Mouse (Mus musculus) layer of hippocampus, adult 8-10 months (tissue): ENCODE data around the gene Kidins220. TPM values are rescaled to one million over a fixed set of nuclear protein-coding genes. Genes with fewer than 3 reads are reported as not detected.

Source experiments
- DNase-seq, 2 experiments: peaks; one replicate each; pipeline ENCODE4 v3.0.0; 2022; ENCODE audit warnings: low spot score in 2 of 2
- total RNA-seq, 4 experiments: library from RNA; stranded (reverse); gene quantifications; 2 replicates each; pipeline ENCODE4 v1.2.4; 2022

Gene Kidins220
- total RNA-seq, 4 experiments from 2014 or later: 331 to 351 (median 339) TPM

DNA sequence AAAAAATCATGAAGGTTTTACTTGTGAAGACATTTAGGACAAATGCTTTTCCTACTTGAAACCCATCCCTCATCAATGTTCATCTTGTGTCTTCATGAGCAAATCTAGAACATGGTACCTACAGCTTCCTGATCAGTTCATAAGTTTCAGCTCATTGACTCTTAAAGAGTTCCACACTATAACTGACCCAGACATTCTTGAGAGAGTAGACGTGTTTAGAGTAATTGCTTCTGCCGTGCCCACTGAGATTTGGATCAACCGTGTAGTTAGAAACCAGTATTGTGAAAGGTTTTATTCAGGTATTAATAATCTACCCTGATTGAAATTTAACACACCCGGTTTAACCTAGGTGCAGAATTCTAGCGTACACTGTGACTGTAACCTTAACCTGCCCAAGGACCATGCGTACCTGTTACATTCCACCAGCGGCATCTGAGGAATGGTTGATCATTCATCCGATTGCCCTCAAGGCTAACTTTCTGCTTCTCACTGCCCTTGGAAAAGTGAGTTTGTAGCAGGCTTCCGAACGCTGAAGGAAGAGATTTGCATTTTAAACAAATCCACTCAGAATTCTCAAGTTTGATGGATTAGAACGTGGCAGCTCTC lies 12.3 kb upstream of the Kidins220 start:
- no peak for DNase-seq

- peak; percentile 40 to 46 for DNase-seq
Measured at GRCm38 (mm10) chr12:24963393-24964022, 11.2 kb upstream of the Kidins220 start.

GRCm38 (mm10) chr12:24965406-24965805 lies 9.3 kb upstream of the Kidins220 start:
- DNase-seq: peak; percentile 42 to 48

DNA sequence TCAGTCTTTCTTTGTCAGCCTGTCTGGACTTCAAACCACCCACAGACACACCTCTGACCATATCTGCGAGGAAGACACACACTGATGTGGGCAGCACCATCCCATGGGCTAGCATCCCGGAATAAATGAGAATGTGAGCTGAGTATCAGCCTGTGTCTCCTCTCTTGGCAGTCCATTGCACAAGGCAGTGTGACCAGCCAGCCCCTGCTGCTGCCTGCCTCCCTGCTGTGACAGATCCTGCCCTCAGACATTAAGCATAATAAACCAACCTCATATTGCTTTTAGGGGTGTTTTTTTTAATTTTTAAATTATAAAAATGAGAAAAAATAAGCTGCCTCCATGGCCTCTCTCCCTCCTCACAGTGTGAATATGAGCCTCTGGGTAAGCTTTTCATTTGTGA lies 8.7 kb upstream of the Kidins220 start:
- DNase-seq: no peak

GRCm38 (mm10) chr12:24971490-24972200 lies 3.1 kb upstream of the Kidins220 start:
- DNase-seq: no peak

DNA sequence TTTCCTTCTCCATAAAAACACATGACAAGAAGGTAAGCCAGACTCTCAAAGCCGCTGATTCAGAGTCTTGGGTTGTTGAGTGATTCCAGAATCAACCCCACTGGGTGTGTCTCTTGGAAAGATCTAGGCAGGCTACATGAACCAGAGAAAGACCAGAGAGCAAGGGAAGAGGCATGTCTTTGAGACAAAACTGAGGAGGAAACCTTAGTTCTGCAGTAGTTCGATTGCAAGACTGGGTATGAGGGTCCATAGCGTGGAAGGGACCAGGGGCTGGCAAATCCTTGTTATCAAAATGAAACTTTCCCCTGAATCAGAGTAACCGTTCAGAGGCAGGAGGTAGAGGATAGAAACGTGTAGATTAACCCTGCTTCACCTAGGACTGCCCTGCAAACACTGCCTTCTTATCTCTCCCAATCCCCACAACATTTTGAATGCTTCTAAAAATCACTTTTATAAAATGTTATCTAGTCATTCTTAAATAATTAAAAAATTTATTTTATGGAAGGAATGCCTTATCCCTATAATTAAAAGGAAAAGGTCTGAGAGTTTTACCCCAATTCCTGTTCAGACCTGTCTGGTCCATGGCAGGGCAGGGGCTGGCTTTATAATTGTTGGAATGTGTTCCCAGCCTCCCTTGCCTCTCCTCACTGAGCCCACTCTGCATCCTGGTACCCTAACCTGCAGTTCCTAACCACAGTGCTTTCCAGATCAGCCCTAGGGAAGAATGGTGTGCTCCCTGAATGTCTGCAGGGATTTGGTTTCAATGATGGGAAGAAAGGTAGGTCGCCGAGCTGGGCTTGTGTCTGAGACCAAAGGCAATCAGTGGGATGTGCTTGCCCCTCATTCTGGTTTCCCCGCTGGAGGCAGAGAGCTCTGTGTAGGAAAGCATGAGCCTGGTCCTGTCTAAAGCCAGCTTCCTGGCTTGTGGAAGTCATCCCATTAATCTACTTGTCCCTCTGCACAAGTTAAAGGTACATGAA lies 2.1 kb upstream of the Kidins220 start:
- DNase-seq: no peak

GRCm38 (mm10) chr12:24973586-24973985 lies 1.1 kb upstream of the Kidins220 start:
- no peak for DNase-seq

DNA sequence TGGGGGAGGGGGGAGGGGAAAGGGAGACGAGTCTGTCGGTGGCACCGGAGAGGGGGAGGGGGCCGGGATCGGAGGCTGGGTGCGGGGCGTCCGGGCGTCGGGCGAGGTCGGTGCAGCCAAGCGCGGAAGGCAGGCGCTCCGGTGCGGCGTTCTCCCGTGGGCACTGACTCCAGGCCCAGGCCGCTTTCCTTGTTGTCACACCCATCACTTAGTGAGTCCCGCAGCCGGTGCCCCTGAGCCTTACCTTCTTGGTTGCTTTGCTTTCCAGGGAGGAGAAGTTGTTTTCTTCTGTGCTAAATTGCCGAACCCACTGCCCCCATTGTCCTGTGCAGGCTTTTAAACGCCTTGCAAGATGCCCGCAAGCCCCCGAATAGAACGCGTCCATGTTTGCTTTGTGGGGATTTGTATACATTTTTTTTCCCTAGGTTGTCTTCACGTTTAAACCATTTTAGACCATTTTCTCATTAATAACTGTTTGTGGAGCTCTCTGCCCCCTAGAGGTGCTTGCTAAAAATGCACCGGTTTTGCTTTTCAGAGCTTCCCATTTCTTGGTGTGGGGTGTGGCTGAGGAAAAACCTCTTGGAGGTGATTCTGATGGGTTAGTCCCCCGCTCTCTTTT lies 499 bp downstream of the Kidins220 start:
- peak; percentile 61 to 76 for DNase-seq

GRCm38 (mm10) chr12:24985226-24985625 lies 10.5 kb downstream of the Kidins220 start:
- DNase-seq: no peak

DNA sequence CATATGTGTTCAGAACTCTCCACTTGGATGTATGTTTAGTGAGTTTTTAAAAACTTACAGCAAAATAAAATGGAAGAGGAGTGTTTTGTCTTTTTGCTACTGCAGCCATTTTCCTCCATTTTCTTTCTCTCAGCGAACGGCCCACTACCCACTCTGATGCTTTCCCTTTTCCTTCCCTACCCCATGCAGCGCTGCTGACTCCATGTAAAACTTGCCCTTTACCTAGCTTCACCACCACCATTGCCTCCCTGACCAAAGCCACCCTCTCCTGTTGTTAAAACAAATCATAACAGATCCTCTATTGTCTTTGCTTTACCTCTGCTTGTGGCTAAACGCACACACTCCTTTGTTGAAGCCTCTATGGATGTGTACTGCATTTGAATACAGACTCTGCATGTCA lies 20.6 kb downstream of the Kidins220 start:
- no peak for DNase-seq

GRCm38 (mm10) chr12:25005350-25005749 lies 30.6 kb downstream of the Kidins220 start:
- DNase-seq: no peak

DNA sequence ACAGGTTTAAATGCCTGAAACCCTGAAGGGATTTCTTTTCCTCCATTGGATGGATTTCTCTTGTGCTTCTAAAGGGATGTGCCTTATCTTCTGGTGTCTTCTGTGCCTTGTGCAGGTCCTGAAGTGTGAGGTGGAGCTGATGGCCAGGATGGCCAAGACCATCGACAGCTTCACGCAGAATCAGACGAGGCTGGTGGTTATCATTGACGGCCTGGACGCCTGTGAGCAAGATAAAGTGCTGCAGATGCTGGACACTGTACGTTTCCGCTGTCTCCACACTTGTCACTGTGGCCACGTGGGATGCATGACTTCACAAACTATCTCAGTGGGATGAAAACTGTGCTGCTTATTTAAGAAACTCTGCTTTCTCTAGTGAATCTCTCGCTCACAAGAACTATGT lies 35.2 kb downstream of the Kidins220 start:
- no peak for DNase-seq

DNA sequence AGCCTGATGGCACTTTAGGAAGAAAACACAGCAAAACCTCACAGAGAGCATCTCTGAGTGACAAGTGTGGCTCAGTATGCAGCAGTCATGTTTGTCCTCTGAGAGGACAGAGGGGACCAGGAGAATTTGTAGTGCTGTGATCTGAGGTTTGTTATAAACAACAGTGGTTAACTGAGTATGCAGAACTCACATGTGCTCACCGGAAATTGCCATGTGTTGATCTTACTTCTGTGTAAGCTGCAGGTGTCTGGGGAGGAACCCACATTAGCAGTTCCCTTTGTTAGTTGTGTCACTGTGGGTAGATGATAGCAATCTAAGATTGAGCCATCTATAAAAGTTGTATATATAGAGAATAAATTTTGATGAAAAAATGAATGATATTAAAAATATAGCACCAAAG lies 35.7 kb downstream of the Kidins220 start:
- DNase-seq: no peak

GRCm38 (mm10) chr12:25011733-25012367 lies 37.1 kb downstream of the Kidins220 start:
- DNase-seq: no peak

- no peak for DNase-seq
Measured at GRCm38 (mm10) chr12:25012555-25013540, 38.1 kb downstream of the Kidins220 start.

- no peak for DNase-seq
Measured at GRCm38 (mm10) chr12:25014307-25014927, 39.7 kb downstream of the Kidins220 start.

DNA sequence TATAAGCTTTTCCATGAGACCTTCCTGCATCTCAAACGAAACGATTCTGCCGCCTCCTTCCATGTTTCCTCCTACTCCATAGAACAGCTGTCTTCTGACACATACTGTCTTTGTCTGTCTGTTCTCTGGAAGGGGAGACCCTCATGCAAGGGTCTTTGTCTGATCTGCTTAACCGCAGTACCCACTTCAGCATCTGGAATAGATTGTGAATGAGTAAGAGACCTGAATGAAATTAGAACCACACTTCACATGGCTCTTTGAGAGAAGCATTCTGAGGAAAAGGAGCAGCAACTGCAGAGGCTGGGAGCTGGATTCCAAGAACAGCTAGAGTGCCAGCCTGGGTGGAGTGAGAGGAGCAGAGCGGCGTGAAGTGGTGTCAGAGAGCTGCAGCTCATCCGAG lies 40.2 kb downstream of the Kidins220 start:
- DNase-seq: no peak

GRCm38 (mm10) chr12:25016995-25017394 lies 42.3 kb downstream of the Kidins220 start:
- DNase-seq: no peak

DNA sequence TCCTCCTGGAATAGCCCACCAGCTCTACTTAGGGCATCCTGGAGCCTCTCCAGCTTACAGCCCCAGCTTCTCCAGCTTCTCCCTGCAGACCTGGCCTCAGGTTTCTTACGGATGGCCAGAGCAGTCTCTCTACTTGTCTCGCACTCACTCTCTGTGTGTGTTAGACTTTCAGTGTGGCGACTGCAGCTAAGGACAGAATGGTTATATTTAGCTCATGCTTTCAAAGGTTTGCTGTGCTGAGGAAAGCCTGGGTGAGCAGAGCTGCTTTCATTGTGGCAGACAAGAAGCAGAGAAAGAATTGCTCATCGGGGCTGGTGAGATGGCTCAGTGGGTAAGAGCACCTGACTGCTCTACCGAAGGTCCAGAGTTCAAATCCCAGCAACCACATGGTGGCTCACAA lies 46.3 kb downstream of the Kidins220 start:
- DNase-seq: no peak
